Mouse (Mus musculus) yolk sac, embryonic 10.5 days (tissue): Measurements from ENCODE around the gene Rufy2.
"Not testable (repeated sequence)": the region's sequence is repeated elsewhere in the genome, so short reads cannot be mapped to it uniquely, and the experiment has no call there.

Experiments used
- DNase-seq: peaks from one replicate; pipeline ENCODE4 v3.0.0-alpha.2; 2017; ENCODE audit warnings: low spot score

Gene Rufy2

GRCm38 (mm10) chr10:63052011-63052410 is 72.0 kb downstream of the Rufy2 start:
- DNase-seq: peak; percentile 44

- no peak for DNase-seq
These were observed 73.0 kb downstream of the Rufy2 start for GRCm38 (mm10) chr10:63053007-63053406.

GRCm38 (mm10) chr10:63054071-63054470 is 74.0 kb downstream of the Rufy2 start:
- DNase-seq: not testable (repeated sequence)

GRCm38 (mm10) chr10:63054586-63054985 is 74.6 kb downstream of the Rufy2 start:
- no peak for DNase-seq

- no peak for DNase-seq
These were observed 77.1 kb downstream of the Rufy2 start for GRCm38 (mm10) chr10:63056966-63057750.

- DNase-seq: no peak
These were observed 79.8 kb downstream of the Rufy2 start, which contains the start of gene Pbld1 for GRCm38 (mm10) chr10:63059862-63060261. Gene Pbld1, plus strand, starts transcription at chr10:63060162.

- DNase-seq: peak; percentile 84
These were observed 80.4 kb downstream of the Rufy2 start for GRCm38 (mm10) chr10:63060406-63060805.

GRCm38 (mm10) chr10:63061266-63061665 is 81.2 kb downstream of the Rufy2 start:
- peak; percentile 66 for DNase-seq

GRCm38 (mm10) chr10:63062696-63063095 is 82.7 kb downstream of the Rufy2 start:
- DNase-seq: no peak

GRCm38 (mm10) chr10:63063365-63063764 is 83.3 kb downstream of the Rufy2 start:
- no peak for DNase-seq

GRCm38 (mm10) chr10:63064516-63064915 is 84.5 kb downstream of the Rufy2 start:
- DNase-seq: no peak

GRCm38 (mm10) chr10:63065561-63065960 is 85.5 kb downstream of the Rufy2 start:
- no peak for DNase-seq

- DNase-seq: peak; percentile 68
These were observed 86.0 kb downstream of the Rufy2 start for GRCm38 (mm10) chr10:63065988-63066387.
